Mouse (Mus musculus) CD4-positive, CD25-positive, alpha-beta regulatory T cell, adult 2 months (primary cell): ENCODE results near the gene Rpl3.
"Not testable (repeated sequence)": the region's sequence is repeated elsewhere in the genome, so short reads cannot be mapped to it uniquely, and the experiment has no call there.

ENCODE experiments used
- DNase-seq: peaks from one replicate; pipeline ENCODE4 v3.0.0-alpha.2; 2012; ENCODE audit warnings: low read depth, low spot score

Gene Rpl3

GRCm38 (mm10) chr15:80091121-80091955 lies at the start of gene Rpl3, which contains the start of gene Syngr1:
TSS of gene Rpl3 (minus strand) at chr15:80091868.
TSS of gene Syngr1 (plus strand) at chr15:80091334.
- peak; percentile 88 for DNase-seq

DNA sequence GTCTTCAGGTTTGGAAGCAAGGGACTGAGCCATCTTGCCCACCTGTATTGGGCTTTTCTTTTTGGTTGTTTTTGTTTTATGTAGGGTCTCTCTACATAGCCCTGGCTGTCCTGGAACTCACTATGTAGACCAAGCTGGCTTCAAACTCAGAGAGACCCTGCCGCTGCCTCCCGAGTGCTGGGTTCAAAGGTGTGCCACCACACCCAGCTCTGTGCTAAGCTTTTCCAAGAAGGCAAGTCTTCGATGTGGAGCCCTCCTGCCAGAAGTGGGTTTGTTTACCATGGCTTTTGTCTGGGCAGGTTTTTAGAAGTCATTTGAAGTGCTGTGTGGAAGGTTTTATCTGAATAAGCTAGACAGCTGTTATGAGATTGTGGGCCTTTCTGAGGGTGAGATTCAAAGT lies 49.2 kb upstream of the Rpl3 start:
- DNase-seq = no peak

- no peak for DNase-seq
These were observed 48.6 kb upstream of the Rpl3 start for GRCm38 (mm10) chr15:80140302-80140701.

DNA sequence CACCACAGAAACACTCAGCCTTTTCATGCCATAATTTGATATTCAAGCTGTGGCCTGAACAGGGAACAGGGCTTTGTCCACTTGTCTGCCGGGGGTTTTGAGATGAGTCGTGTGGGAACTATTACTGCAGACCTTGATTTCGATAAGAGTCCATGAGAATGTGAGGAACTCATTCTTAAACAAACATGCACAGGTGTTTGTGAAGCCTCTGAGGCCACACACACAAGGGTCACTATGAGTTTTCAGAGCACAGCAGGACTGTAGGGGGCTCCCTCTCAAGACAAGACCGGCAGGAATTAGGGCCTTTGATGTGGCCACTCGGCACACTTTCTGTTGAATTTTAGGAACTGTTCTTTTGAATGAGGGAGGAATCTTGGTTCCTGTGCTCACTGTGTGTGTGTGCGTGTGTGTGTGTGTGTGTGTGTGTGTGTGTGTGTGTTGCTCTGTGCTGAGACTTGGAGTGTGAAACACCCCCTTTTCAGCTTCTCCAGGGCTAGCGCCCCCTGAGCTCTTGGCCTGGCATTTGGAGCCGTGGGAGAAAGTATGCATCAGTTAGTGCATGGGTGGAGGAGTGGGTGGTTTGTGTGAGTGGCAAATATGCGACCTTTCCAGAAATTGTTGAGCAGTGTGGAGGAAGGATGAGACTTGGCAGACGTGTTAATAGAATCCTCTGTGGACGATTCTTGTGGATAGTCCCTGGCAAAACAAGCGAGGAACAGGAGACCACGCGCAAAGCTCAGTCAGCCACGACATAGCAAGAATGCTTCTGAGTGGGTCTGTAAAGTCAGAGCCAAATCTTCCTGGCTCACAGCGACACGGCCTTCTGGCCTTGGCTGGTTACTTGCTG lies 46.5 kb upstream of the Rpl3 start:
- DNase-seq = no peak

DNA sequence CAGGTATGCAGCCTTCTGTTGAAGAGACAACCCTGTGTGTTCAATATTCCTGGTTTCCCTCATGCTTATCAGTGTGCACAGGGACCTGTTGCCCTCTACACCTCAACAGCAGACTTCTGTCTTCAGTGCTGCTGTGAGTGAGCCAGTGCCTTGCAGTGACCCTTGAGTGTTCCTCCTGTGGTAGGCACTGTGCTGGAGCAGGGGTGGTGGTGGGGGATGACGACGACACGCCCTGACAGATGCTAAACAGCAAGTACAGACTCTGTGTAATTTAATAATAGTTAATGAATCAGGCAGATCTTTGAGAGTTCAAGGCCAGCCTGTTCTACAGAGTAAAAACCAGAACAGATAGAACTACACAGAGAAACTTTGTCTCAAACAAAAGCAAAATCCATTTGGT lies 45.0 kb upstream of the Rpl3 start:
- DNase-seq = no peak

DNA sequence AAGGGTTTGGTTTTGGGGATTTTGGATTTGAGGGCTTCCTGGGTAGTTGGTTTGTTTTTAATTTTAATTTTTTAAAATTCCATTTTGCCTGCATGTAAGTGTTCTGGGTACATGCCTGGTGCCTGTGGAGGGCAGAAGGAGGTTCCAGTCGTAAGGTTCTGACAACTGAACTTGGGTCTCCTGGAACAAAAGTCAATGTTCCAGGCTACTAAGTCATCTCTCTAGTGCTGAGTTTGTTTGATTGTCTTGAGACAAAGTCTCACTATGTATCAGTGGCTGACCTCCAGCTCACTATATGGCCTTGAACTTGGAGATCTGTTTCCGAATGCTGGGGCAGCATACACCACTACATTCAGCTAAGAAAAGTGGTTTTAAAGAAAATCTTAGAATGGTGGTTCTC lies 43.8 kb upstream of the Rpl3 start:
- no peak for DNase-seq

- DNase-seq = no peak
These were observed 42.8 kb upstream of the Rpl3 start for GRCm38 (mm10) chr15:80134450-80134847.

DNA sequence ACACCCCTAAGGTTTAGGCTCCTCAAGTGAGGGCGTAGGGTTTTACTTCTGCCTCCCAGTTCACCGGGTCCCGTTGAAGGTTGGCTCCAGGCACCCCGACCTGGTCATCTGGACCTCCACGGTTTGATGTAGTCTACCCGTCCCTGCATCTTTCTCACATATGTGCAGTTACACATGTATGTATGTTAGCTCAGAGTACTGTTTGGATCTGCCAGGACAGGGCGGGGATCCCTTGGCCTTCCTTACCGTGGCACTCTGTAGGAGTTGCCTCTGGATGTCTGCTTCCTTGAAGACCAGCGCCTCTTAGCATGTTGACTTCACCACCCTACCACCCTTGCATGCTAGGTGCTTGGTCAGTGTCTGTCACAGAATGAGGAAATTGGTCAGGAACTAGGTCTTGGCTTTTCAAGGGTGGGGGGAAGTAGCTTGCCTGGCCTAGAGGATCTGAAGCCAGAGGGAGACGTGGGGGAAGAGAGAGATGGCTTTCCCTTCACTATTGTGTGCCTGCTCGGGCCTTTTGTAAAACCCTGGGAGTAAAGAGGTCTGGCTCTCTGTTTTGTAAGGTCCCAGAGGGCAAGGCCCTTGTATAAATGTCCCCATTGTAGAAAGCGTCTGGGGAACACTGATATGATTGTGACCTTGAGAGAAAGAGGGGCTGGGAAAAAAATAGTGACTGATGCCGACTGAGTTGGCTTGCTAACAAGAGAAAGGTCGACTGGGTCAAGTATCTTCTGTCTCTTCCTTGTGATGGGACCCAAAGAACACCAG lies 42.2 kb upstream of the Rpl3 start:
- peak; percentile 34 for DNase-seq

DNA sequence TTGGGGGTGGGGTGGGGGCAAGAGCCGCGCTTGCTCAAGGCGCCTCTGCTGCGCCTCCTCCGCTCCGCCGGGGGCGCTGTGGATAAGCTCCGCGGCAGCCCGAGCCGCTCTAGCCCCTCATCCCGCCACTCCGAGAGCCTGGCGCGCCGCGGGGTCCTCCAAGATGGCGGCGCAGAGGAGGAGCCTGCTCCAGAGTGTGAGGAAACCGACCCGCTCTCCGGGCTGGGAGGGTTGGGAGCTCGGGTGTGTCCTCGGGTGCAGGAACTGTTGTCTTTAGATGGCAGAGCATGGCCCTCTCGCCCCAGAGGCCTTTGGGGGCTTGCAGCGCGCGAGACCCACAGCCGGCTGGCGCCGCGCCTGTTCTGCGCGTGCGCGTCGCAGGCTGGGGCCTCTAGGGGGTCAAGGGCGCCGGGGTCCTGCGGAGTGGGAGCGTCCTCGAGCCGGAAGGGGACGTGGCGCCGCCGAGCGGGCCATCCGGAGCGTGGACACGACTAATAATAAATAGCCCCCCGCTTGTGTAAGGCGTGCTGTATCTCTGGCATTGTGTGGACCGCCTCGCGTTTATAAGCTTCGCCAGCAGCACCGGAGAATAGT lies 41.4 kb upstream of the Rpl3 start, which contains the start of gene Tab1:
Gene Tab1 (plus strand): TSS at position 135 of the 594 bp plus-strand sequence.
- DNase-seq = peak; percentile 96

DNA sequence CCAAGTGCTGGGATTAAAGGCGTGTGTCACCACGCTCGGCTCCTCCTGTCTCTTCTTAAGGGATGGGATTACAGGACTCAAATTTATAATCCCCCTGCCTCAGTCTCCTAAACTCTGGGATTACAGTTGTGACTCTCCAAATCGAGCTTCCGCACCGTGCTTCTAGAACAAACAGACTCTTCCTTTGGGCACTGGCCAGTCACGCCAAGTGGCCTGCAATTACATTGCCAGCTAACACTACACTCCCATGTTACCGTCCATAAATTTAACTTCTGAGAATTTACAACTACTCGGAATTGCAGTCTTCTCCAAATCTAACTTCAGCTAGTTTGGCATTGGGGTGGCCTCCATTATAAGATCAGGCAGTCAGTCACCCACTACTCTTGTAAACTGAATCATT lies 40.8 kb upstream of the Rpl3 start:
- no peak for DNase-seq

GRCm38 (mm10) chr15:80131421-80131820 lies 39.8 kb upstream of the Rpl3 start:
- DNase-seq = no peak

DNA sequence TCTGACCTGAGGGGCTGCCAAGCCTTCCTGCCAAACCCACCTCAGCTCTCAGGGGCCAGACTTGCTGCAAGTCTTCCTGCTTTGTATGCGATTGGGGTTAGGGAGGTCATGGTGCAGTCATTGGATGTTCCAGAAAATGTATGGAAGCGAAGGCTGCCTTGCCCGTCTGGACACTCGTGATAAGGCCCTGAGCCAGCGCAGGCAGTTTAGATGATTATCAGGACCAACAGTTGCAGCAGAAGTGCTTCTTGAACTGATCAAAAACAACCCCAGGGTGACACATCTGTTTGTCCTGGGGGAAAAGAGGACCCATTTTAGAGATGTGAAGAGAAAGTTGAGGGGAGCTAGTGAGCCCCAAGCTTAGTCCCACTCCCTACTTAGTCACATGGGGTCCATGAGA lies 39.0 kb upstream of the Rpl3 start:
- DNase-seq = no peak

DNA sequence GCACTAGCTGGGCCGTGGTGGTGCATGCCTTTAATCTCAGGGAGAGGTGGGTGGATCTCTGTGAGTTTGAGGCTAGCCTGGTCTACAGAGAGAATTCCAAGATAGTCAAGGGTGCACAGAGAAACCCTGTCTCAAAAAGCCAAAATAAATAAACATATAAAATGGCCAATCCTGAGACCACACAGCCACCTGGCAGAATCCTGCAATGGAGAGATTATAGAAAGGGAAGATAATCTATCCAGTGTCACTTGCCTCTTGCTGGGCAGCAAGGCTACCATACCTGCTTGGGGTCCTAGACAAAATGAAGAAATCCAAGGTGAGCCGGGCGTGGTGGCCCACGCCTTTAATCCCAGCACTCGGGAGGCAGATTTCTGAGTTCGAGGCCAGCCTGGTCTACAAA lies 38.3 kb upstream of the Rpl3 start:
- no peak for DNase-seq

GRCm38 (mm10) chr15:80127191-80127590 lies 35.5 kb upstream of the Rpl3 start:
- peak; percentile 47 for DNase-seq

GRCm38 (mm10) chr15:80124651-80125050 lies 33.0 kb upstream of the Rpl3 start:
- DNase-seq = no peak

DNA sequence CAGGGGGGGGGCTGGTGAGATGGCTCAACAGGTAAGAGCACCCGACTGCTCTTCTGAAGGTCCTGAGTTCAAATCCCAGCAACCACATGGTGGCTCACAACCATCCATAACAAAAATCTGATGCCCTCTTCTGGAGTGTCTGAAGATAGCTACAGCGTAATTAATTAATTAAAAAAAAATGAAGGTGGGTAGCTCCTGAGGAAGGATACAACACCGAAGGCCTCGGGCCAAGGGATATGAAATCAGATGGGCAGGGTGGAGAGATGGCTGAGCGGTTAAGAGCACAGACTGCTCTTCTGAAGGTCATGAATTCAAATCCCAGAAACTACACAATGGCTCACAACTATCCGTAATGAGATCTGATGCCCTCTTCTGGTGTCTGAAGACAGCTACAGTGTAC lies 30.8 kb upstream of the Rpl3 start:
- DNase-seq = not testable (repeated sequence)

DNA sequence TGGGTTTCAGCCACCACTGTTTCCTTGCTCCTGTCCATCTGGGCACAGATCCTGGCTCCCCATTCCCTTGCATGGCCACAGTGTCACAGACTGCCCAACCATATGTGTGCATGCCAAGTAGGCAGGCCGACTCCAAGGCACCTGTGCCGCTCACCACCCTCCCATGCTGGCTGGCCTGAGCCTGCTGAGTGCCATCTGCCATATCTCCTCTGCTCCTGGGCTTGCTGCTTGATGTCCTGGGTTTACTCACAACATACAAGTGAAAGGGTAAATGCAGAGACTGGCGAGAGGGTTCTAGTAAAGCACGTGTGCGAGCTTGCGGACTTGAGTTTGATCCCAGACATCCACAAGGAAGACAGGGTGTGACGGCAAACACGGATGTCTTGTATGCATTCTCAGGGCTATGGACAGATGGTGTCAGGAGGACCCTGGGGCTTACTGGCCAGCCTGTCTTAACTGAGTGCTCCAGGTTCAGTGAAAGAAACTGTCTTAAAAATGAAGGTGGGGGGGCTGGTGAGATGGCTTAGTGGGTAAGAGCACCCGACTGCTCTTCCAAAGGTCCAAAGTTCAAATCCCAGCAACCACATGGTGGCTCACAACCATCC lies 30.2 kb upstream of the Rpl3 start:
- no peak for DNase-seq

DNA sequence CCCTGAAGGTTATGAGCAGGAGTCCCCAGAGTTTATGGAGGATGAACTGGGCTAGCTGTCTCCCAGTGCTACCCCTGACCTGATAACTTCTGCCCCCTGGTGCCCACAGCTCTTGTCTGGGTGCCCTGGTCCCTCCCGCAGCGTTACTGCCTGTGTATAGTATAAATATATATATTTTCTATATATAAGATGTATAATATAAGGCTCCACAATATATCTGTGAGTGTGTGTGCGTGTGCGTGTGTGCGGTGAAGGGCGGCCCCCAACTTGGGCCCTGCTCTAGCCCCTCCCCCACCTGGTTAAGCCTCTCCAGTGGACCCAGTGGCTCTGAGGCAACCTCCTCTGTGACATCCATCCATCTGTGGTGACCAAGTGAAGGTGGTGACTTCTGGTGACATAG lies 27.4 kb upstream of the Rpl3 start:
- DNase-seq = no peak

GRCm38 (mm10) chr15:80117154-80117553 lies 25.5 kb upstream of the Rpl3 start:
- no peak for DNase-seq

- no peak for DNase-seq
These were observed 24.5 kb upstream of the Rpl3 start for GRCm38 (mm10) chr15:80115866-80116794.
